Mouse (Mus musculus) bone marrow macrophage, adult 2 months (primary cell): ENCODE measurements around the gene Gm28305.
A peak's percentile ranks its signal among the peaks of the same experiment; 100 is the strongest.

ENCODE experiments used
- CTCF ChIP-seq: IDR thresholded peaks from 2 replicates; pipeline ENCODE4 v1.5.1; 2012; ENCODE audit warnings: low read depth, mild to moderate bottlenecking, low read length, moderate library complexity
- POLR2A ChIP-seq: IDR thresholded peaks from 2 replicates; pipeline ENCODE4 v1.6.1; 2012; ENCODE audit warnings: mild to moderate bottlenecking, low read depth, low read length, borderline replicate concordance

- peak; percentile 41; the same call in 1 of the 2 replicates for TF ChIP-seq CTCF
- TF ChIP-seq POLR2A = no peak
These were observed 38.9 kb downstream of the Gm28305 start for GRCm38 (mm10) chr9:104079379-104079778.
